Mouse (Mus musculus): Measurements from ENCODE around the gene Akirin2.

DNA sequence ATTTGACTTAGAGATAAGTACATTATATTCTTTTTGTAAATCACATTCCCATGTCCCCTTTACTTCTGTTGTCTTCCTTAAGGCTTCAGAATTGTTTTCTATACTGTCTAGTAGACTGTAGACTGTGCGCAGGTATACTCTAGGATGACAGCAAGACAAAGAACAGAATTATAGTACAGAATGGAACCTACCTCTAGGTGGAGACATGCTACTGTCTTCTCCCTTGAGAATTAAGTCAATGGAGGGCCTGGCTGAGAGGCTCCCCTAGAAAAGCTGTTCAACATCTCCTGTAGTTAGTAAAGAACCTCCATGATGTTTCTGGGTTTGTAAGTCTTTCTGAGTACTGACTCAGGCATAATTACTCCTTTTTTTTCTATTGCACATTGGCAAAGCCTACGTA is 26.3 kb downstream of the Akirin2 start:
- TF ChIP-seq CTCF (IDR thresholded peaks at IDR 0.05; ENCODE audit: low read depth): peak; percentile 23; the same call in 1 of the 2 replicates
- no peak for TF ChIP-seq EP300 (IDR thresholded peaks at IDR 0.05; ENCODE audit: low read depth)
